Mouse (Mus musculus): ENCODE results near the gene 0610010K14Rik. TPM values are rescaled to one million over a fixed set of nuclear protein-coding genes. Genes with fewer than 3 reads are reported as not detected.

Gene 0610010K14Rik
- total RNA-seq, 4 experiments from 2014 or later, result 22.2 to 31.6 (median 29.0) TPM

Small RNAs within 50 kb of the gene (microRNA-seq; reads per million reads assigned to microRNA genes)
- gene Mir195a (3,635 reads per million, percentile 91 among the genes with 10 or more reads in this experiment), gene Mir497 (not detected), gene Mir497b (not detected)

Other genes starting within 250 kb of the 0610010K14Rik start
- gene Gabarap, start 246.8 kb downstream of the 0610010K14Rik start, total RNA-seq (2022), result 100 to 1,000 TPM; 287 to 342 (median 325) TPM
- 10 to 100 TPM; 21.0 to 24.9 (median 23.6) TPM for gene Phf23, start 242.1 kb downstream of the 0610010K14Rik start, total RNA-seq (2022)
- 1 to 10 TPM; 4.0 to 6.4 (median 5.1) TPM for gene Dvl2, start 237.3 kb downstream of the 0610010K14Rik start, total RNA-seq (2022)
- 1,000 to 10,000 TPM; 1,233 to 1,415 (median 1,285) TPM for gene Acadvl, start 222.5 kb downstream of the 0610010K14Rik start, total RNA-seq (2022)
- gene Dlg4, start 221.0 kb downstream of the 0610010K14Rik start, total RNA-seq (2022), result 1 to 10 TPM; 3.9 to 6.3 (median 5.2) TPM
- gene Asgr1, start 183.8 kb downstream of the 0610010K14Rik start, total RNA-seq (2022), result not detected
- under 1 TPM in 1 of 4 experiments, not detected in 3; 0.34 TPM for gene Asgr2, start 145.3 kb downstream of the 0610010K14Rik start, total RNA-seq (2022)
- 1 to 10 TPM; 2.6 to 4.5 (median 3.2) TPM for gene Mgl2, start 107.6 kb downstream of the 0610010K14Rik start, total RNA-seq (2022)
- 1 to 10 TPM; 1.7 to 4.2 (median 3.2) TPM for gene Clec10a, start 81.7 kb downstream of the 0610010K14Rik start, total RNA-seq (2022)
- 1 to 10 TPM in 1 of 4 experiments, under 1 TPM in 3; 0.38 to 2.8 (median 0.68) TPM for gene Slc16a11, start 25.2 kb downstream of the 0610010K14Rik start, total RNA-seq (2022)
- gene Slc16a13, start 16.9 kb downstream of the 0610010K14Rik start, total RNA-seq (2022), result 1 to 10 TPM; 2.5 to 3.6 (median 3.4) TPM
- gene Bcl6b, start 8.1 kb downstream of the 0610010K14Rik start, total RNA-seq (2022), result 10 to 100 TPM in 3 of 4 experiments, 1 to 10 TPM in 1; 5.9 to 22.0 (median 17.3) TPM
- gene Gm21988, start 1.9 kb upstream of the 0610010K14Rik start, total RNA-seq (2022), result 1 to 10 TPM; 1.2 to 2.7 (median 2.4) TPM
- gene Rnasek, start 1.9 kb upstream of the 0610010K14Rik start, total RNA-seq (2022), result 100 to 1,000 TPM in 2 of 4 experiments, 10 to 100 TPM in 2; 91.2 to 119 (median 96.3) TPM
- 1 to 10 TPM; 2.6 to 4.0 (median 3.1) TPM for gene Alox12, start 17.4 kb upstream of the 0610010K14Rik start, total RNA-seq (2022)
- not detected for gene Alox12e, start 84.7 kb upstream of the 0610010K14Rik start, total RNA-seq (2022)
- gene Alox15, start 114.1 kb upstream of the 0610010K14Rik start, total RNA-seq (2022), result 10 to 100 TPM in 1 of 4 experiments, 1 to 10 TPM in 1, under 1 TPM in 2; 0.25 to 79.7 (median 1.2) TPM
- gene Pelp1, start 172.1 kb upstream of the 0610010K14Rik start, total RNA-seq (2022), result 10 to 100 TPM; 19.1 to 23.0 (median 20.6) TPM
- 10 to 100 TPM in 2 of 4 experiments, 1 to 10 TPM in 2; 9.0 to 10.9 (median 9.9) TPM for gene Arrb2, start 194.7 kb upstream of the 0610010K14Rik start, total RNA-seq (2022)
- 10 to 100 TPM in 1 of 4 experiments, 1 to 10 TPM in 3; 5.9 to 10.6 (median 6.9) TPM for gene Med11, start 214.0 kb upstream of the 0610010K14Rik start, total RNA-seq (2022)
- gene Zmynd15, start 221.5 kb upstream of the 0610010K14Rik start, total RNA-seq (2022), result 1 to 10 TPM; 1.1 to 2.7 (median 1.9) TPM
- gene Cxcl16, start 222.1 kb upstream of the 0610010K14Rik start, total RNA-seq (2022), result 10 to 100 TPM in 1 of 4 experiments, 1 to 10 TPM in 3; 8.4 to 10.3 (median 9.6) TPM